In genomic region chr12:3309391-3310320, GRCm38 (mm10) we compare ENCODE assay signal across 8 mouse cellular contexts. TPM values are rescaled to one million over a fixed set of nuclear protein-coding genes. Genes with fewer than 3 reads are reported as not detected.
DNase-seq lines count a peak whose midpoint lies in the region; ATAC-seq lines count a peak whose summit lies in the region.

Gene Rab10 (minus strand): TSS chr12:3309969.

- peak; percentile 96 for DNase-seq in c-Kit-negative CD71-positive TER-119-positive erythroid progenitor cells, embryonic 14.5 days (ENCODE audit: low read depth, low spot score)
- peak; percentile 94 for DNase-seq in fibroblast of lung, adult 2 months (ENCODE audit: low read depth)
- peak; percentile 100 for DNase-seq in kidney, postnatal 14 days
- DNase-seq in liver, embryonic 13.5 days, result peak; percentile 97
- peak; percentile 95 for DNase-seq in neural tube, embryonic 10.5 days (ENCODE audit: extremely low spot score, low spot score)

- H3K9ac ChIP-seq in heart, embryonic 14.5 days (ENCODE audit: low read length), result peak within 1 kb of the TSS; percentile 95
- H3K9ac ChIP-seq in liver, embryonic 13.5 days, result peak within 1 kb of the TSS; percentile 96
- H3K9ac ChIP-seq in stomach, embryonic 16.5 days (ENCODE audit: low read length), result peak within 1 kb of the TSS; percentile 95

- H3K4me2 ChIP-seq in heart, embryonic 14.5 days (ENCODE audit: low read length), result peak within 1 kb of the TSS; percentile 85
- peak within 1 kb of the TSS; percentile 85 for H3K4me2 ChIP-seq in liver, embryonic 13.5 days
- peak within 1 kb of the TSS; percentile 75 for H3K4me2 ChIP-seq in stomach, embryonic 16.5 days (ENCODE audit: low read depth, low read length)

- no peaks in the 10 kb centered on the region for H3K27me3 ChIP-seq in heart, embryonic 14.5 days (ENCODE audit: control insufficient read depth, insufficient read depth, low read length)
- no peaks in the 10 kb centered on the region for H3K27me3 ChIP-seq in liver, embryonic 13.5 days
- H3K27me3 ChIP-seq in stomach, embryonic 16.5 days (ENCODE audit: control insufficient read depth, insufficient read depth, low read length), result no peaks in the 10 kb centered on the region

- peaks cover 5 to 24% of the 10 kb centered on the region in 2 experiments for H3K4me1 ChIP-seq in heart, embryonic 14.5 days (ENCODE audit: control insufficient read depth in 2 of 2, insufficient read depth in 2 of 2, low read length in 2 of 2)
- H3K4me1 ChIP-seq in liver, embryonic 13.5 days (replicated peaks), result peaks cover 41% of the 10 kb centered on the region
- H3K4me1 ChIP-seq in stomach, embryonic 16.5 days (ENCODE audit: control insufficient read depth, insufficient read depth, low read length), result peaks cover 11% of the 10 kb centered on the region

- peak within 1 kb of the TSS; percentile 74 to 94 for H3K4me3 ChIP-seq in heart, embryonic 14.5 days (ENCODE audit: control insufficient read depth in 1 of 2, insufficient read depth in 1 of 2, low read depth in 1 of 2, low read length in 2 of 2)
- H3K4me3 ChIP-seq in liver, embryonic 13.5 days (replicated peaks), result peak within 1 kb of the TSS; percentile 93
- H3K4me3 ChIP-seq in stomach, embryonic 16.5 days (replicated peaks; ENCODE audit: low read length), result peak within 1 kb of the TSS; percentile 92

- no peaks in the 10 kb centered on the region for H3K36me3 ChIP-seq in heart, embryonic 14.5 days (ENCODE audit: control insufficient read depth, insufficient read depth, low read length)
- H3K36me3 ChIP-seq in liver, embryonic 13.5 days, result 0 out of 2 replicates have a peak, but pooled peaks cover 2% of the 10 kb centered on the region
- H3K36me3 ChIP-seq in stomach, embryonic 16.5 days (ENCODE audit: control insufficient read depth, insufficient read depth, low read length), result no peaks in the 10 kb centered on the region

- WGBS in heart, embryonic 14.5 days, result under 1% methylated on average over 103 of the region's 111 CpGs
- under 1% methylated on average over 110 of the region's 111 CpGs for WGBS in liver, embryonic 13.5 days (ENCODE audit: insufficient replicate concordance)
- under 1% methylated on average over 108 of the region's 111 CpGs for WGBS in stomach, embryonic 16.5 days

- peak within 1 kb of the TSS; percentile 91 to 97 for H3K27ac ChIP-seq in heart, embryonic 14.5 days (replicated peaks in 1 of 2; ENCODE audit: control insufficient read depth in 1 of 2, insufficient read depth in 1 of 2, low read depth in 2 of 2, low read length in 2 of 2)
- H3K27ac ChIP-seq in liver, embryonic 13.5 days, result peak within 1 kb of the TSS; percentile 99
- peak within 1 kb of the TSS; percentile 99 for H3K27ac ChIP-seq in stomach, embryonic 16.5 days (ENCODE audit: low read length)

- peak; percentile 82 for ATAC-seq in CD4-positive, CD25-positive, alpha-beta regulatory T cell, adult 4 months
- ATAC-seq in heart, embryonic 14.5 days (ENCODE audit: insufficient number of reproducible peaks, insufficient read depth, low FRiP score, low read depth), result peak; percentile 99
- peak; percentile 96 for ATAC-seq in liver, embryonic 13.5 days (ENCODE audit: low read depth)
- ATAC-seq in stomach, embryonic 16.5 days (ENCODE audit: insufficient read depth, low FRiP score), result peak; percentile 100

- no peaks in the 10 kb centered on the region for H3K9me3 ChIP-seq in heart, embryonic 14.5 days (ENCODE audit: control insufficient read depth, low read length)
- no peaks in the 10 kb centered on the region for H3K9me3 ChIP-seq in liver, embryonic 13.5 days (replicated peaks)
- no peaks in the 10 kb centered on the region for H3K9me3 ChIP-seq in stomach, embryonic 16.5 days (replicated peaks; ENCODE audit: control insufficient read depth, low read length)

RNA-seq across cellular contexts. Expression of gene Rab10, which starts in this region (rescaled TPM):
- 10 to 100 TPM; 43.1 to 54.8 TPM for polyA plus RNA-seq in CD4-positive, CD25-positive, alpha-beta regulatory T cell, adult 4 months (2017; shearing (Covaris generic))
- 70.0 and 79.8 TPM in 2 replicates for polyA plus RNA-seq in heart, embryonic 14.5 days (2014; fragmentation: Nextera tagmentation; extraction: Ambion mirVana)
- 47.9 and 57.3 TPM in 2 replicates for polyA plus RNA-seq in liver, embryonic 13.5 days (2015; fragmentation: Nextera tagmentation; extraction: Ambion mirVana)
- 76.5 and 76.8 TPM in 2 replicates for polyA plus RNA-seq in stomach, embryonic 16.5 days (2015; fragmentation: Nextera tagmentation; extraction: Ambion mirVana)

Comparison
In these comparisons a context has a peak if more than half of its experiments do, and no peak if none do; other contexts are left out.
1. Peak in every context shown above with its lines: DNase-seq, ATAC-seq, H3K4me3 ChIP-seq and H3K27ac ChIP-seq.